Mouse (Mus musculus) spleen, adult 18-20 months (tissue): ENCODE data around the gene Col18a1.
"Not testable (repeated sequence)": the region's sequence is repeated elsewhere in the genome, so short reads cannot be mapped to it uniquely, and the experiment has no call there.

Source experiments
- DNase-seq, 2 experiments: peaks; one replicate each; pipeline ENCODE4 v3.0.0; 2022; ENCODE audit warnings: mixed read lengths in 2 of 2

Gene Col18a1

GRCm38 (mm10) chr10:77180110-77180509, 13.8 kb upstream of the Col18a1 start:
- no peak for DNase-seq

- DNase-seq: no peak
These were observed 12.3 kb upstream of the Col18a1 start for GRCm38 (mm10) chr10:77178691-77179090.

GRCm38 (mm10) chr10:77170400-77170799, 4.1 kb upstream of the Col18a1 start:
- no peak for DNase-seq

GRCm38 (mm10) chr10:77165318-77165945, 916 bp downstream of the Col18a1 start:
- no peak for DNase-seq

- DNase-seq: no peak
These were observed 1.8 kb downstream of the Col18a1 start for GRCm38 (mm10) chr10:77164437-77165052.

GRCm38 (mm10) chr10:77164041-77164436, 2.3 kb downstream of the Col18a1 start:
- DNase-seq: no peak

DNA sequence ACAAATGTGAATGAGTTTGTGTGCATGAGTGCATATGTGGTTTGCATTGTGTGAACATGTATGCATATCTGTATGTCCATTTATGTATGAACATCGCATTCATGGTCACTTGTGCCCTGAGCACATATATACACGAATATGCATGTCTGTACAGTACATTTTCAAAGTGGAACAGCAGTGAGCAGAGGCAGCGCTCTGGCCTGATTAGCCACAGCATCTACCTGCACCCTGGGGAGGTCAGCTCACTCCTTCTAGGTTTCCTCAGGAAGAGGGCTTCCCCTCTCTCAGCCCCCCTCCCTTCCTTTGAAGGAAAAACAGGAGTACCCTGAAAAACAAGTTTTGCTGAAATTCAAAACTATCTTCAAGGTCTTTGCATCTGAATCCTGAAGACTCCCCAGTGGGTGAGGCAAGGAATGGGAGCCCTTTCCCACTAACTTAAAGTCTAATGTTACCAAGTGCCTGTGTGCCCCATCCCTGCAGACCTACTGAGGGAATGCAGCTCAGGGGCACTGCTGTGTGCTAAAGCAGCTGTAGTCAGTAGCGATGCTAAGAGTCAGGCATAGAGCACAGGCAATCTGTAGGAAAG, 2.9 kb downstream of the Col18a1 start:
- DNase-seq: no peak

DNA sequence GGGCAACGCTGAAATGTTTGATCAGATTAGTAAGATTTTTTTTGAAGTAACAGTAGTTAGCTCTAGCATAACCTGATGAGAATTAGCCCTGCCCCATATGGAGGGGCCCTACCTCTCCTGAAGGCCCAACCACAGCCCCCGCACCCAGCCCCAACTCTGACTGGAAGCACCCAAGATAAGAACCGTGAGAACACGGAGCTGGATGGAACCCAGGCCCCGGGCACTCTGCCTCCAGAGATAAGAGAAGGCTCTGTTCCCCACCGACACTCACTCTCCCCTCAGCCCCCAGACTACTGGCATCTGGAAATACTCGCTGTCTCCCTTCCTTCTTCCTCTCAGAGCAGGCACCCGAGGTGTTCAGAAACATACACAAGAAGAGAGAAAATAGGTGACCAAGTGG, 6.8 kb downstream of the Col18a1 start:
- DNase-seq: no peak

DNA sequence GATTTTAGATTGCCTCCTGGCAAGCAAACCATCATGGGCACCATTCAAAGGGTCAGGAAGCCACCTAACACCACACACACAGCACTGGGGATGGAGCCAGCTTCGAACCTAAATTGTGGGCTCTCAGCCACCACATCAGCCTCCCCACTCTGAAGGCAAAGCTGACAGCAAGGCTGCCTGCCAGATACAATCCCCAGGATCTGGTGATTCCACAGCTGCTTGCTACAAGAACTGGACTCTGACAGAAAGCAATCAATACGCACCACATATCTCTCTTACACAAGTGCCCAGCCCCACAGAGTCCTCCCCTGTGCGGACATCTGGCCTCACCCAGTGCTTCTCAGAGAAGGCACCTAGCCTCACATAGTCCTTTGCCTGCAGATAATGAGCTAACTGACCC, 7.4 kb downstream of the Col18a1 start:
- no peak for DNase-seq

DNA sequence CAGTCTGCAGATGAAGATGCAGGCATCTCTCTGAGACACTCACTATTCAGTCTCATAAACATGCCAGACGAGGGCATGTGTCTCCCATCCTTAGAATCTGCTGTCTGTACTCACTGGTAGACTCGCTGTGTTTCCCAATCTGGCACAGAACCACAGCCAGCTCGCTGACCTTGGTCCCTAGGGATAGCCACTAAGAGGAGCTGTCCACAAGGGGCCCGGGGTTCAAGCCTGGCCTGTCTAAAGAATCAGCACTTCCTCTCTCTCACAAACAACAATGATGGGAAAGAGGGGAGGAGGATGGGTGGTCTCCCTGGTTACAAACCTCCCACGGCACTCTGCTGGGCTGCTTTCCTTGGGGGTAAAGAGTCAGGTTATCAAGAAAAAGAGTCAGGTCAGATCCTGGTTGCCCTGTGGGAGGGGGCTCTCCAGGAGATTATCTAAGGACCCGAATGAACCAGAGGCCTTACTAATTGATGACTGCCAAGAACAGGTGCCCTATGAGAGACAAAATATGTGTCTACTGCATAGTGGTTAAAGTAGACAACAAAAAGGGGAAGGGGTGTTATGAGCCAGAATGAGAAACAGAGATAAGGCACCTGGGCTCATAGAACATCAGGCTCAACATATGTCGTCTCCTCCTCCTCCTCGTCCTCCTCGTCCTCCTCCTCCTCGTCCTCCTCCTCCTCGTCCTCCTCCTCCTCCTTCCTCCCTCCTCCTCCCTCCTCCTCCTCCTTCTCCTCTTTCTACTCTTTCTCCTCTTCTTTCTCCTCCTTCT, 8.9 kb downstream of the Col18a1 start:
- no peak for DNase-seq

GRCm38 (mm10) chr10:77152178-77152621, 14.1 kb downstream of the Col18a1 start:
- DNase-seq: no peak

DNA sequence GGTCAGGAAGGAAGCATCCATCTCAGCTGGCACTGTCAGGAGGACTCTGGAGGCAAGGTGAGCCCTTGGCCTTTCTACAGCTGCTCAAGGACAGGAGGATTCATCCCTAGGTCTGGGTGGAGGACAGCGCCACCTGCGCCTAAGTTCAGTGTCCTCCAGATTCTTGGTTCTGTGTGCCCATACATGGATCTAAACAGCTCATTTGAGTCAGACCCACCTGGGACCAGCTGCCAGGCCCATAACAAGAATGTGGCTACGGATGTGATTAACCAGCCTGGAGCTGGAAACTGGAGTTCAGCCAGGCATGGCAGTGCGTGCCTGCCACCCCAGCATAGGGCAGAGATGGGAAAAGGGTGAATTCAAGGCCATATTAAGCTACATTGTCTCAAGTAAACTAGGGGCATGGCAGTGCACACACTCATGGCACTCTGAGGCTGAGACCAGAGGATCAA, 14.8 kb downstream of the Col18a1 start:
- no peak for DNase-seq

- no peak for DNase-seq
These were observed 15.3 kb downstream of the Col18a1 start for GRCm38 (mm10) chr10:77150947-77151521.

GRCm38 (mm10) chr10:77150016-77150415, 16.3 kb downstream of the Col18a1 start:
- no peak for DNase-seq

DNA sequence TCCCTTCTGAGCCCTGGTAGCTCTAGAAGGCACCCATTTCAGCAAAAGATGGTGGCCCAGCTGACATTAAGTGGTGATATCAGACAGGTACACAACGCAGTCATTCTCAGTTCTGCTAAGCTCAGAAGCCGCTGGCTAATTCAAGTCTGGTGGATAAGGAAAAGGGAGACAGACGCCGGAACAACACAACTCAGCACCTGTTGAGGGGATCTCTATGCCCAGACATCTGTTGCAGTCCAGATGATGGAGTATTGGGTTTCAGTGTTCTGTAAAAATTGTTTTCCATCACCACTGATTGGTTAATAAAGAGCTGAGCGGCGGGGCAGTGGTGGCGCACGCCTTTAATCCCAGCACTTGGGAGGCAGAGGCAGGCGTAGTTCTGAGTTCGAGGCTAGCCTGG, 18.8 kb downstream of the Col18a1 start:
- DNase-seq: no peak

GRCm38 (mm10) chr10:77146901-77147463, 19.4 kb downstream of the Col18a1 start:
- DNase-seq: no peak

GRCm38 (mm10) chr10:77145946-77146345, 20.4 kb downstream of the Col18a1 start:
- no peak for DNase-seq

DNA sequence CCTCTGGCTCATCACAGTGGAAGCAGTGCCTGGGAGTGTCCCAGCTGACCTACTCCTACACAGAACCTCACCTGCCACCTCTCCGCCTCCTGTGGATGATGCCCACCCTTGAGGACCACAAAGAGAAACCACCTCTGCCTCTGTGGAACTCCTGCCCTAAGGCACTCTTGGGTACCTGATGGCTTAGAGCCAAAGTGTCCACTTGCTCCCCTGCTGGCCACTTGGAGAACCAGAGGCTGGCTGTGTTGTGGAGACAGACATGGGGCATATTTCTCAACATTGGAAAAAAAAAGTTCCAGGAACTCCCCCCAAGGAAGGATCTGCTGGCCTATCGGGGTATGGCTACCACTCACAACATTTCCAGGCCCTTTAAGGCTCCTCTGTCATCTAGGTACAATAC, 22.0 kb downstream of the Col18a1 start:
- DNase-seq: no peak

DNA sequence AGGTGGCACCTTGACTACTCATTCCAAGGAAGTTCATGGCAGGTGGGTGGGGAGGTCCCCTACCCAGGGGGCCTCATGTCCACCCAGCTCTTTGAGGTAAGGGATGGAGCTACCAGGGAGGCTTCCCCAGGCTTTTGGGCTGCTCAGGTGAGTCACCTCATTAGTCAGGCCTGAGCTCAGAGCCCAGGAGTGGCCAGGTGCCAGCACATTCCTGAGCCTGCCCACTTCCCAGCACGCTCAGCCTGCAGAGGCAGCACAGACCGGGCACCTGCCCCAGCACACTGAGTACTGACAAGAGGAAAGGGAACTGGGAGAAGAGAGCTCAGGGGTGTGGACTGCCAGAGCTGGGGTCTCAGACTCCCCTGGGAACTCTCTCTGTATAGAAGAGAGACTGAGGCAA, 24.0 kb downstream of the Col18a1 start:
- DNase-seq: no peak

DNA sequence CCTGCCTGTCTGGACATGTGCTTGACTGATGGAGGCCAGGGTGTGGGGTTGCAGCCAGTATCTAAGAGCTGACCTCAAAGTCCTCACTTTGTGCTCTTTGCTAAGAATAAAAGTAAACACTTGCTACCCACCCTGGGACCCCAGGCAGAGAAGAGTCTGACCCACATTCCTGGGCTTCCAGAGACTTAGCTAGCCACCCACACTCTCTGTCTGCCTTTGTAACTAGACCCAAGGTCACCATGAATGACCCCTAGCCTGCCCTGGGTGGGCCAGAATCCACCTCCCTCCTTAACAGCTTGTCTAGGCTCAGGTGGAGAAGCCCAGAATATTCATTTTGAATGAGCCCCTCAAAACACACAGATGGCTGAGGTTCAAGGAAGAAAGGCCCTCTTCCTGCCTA, 28.0 kb downstream of the Col18a1 start:
- no peak for DNase-seq

- no peak for DNase-seq
These were observed 30.1 kb downstream of the Col18a1 start for GRCm38 (mm10) chr10:77136205-77136604.

DNA sequence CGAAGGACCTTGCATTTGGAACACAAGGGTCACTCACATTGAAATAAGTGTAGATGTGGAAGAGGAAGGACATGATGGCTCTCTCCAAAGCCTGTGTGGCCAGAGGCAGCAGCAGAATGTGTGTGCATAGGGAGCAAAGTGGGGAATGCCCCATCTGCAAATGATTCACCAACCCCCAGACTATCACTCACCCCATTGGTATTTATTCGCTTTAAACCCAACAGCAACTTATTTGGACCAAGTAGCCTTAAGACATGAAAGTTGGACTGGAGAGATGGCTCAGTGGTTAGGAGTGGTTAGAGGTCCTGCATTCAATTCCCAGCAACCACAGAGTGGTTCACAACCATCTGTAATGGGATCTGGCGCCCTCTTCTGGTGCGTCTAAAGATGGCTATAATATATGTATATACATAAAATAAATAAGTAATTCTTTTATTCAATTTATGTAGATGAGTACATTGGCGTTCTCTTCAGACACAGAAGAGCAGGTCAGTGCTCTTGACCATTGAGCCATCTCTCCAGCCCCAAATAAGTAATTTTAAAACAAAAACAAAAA, 31.0 kb downstream of the Col18a1 start:
- DNase-seq: no peak

GRCm38 (mm10) chr10:77134807-77135152, 31.6 kb downstream of the Col18a1 start:
- DNase-seq: not testable (repeated sequence)
